Mouse (Mus musculus) erythroid progenitor cell, adult 5-6 weeks (primary cell): Measurements from ENCODE around the gene Carmil1. TPM values are rescaled to one million over a fixed set of nuclear protein-coding genes. Genes with fewer than 3 reads are reported as not detected.
A peak's percentile ranks its signal among the peaks of the same experiment; 100 is the strongest.

Experiments used
- ATAC-seq: replicated peaks from 2 replicates; pipeline ENCODE4 v1.8.0; 2016; ENCODE audit warnings: moderate number of reproducible peaks, mild to moderate bottlenecking, moderate TSS enrichment, inconsistent platforms; ENCODE audit not compliant: poor library complexity, low FRiP score, severe bottlenecking
- total RNA-seq, 2 experiments: library from RNA; stranded (forward) in 1 of 2; stranded (reverse) in 1 of 2; fragments of 150-400 nt in 1 of 2; fragments of 186-747, 209-891 nt in 1 of 2; gene quantifications; 2 replicates each; pipeline versions ENCODE4 v1.2.3 to v1.2.4; 2015 to 2017; ENCODE audit warnings: low replicate concordance in 2 of 2

The Carmil1 gene
- total RNA-seq, 2 experiments from 2014 or later, result 0.68 to 3.8 TPM

DNA sequence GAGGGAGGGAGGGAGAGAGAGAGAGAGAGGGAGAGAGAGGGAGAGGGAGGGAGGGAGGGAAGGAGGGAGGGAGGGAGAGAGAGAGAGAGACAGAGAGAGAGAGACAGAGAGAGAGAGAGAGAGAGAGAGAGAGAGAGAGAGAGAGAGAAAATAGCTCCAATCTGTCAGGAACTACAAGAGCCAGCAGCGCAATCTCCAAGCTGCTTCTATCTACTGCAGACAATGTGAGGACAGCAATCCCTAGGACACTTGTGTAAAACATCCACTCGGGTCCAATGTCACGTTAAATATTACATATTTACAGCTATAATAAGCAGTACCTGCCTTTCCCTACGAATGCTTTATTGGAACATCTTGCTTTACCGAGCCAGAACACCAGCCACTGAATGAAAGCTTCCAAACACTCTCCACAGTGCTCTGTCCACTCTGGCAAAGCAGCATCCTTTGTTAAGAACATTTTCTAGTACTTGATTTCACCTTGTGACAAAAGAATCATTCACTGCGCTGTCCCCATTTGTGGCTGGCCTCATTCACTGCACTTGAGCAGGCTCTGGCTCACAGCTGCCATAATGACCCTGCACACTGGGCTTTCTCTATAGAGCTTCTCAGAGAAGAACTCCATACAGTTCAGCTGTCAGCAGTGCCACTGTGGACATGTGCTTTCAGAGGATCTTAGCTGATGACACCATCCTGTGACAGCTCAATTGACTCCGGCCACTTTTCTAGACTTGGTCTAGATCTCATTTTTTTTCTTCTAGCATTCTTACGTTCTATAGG lies 57.0 kb downstream of the Carmil1 start:
- ATAC-seq, result no peak; the same call in 1 of the 2 replicates

GRCm38 (mm10) chr13:24220441-24220970 lies 60.1 kb downstream of the Carmil1 start:
- ATAC-seq, result no peak

GRCm38 (mm10) chr13:24211229-24211628 lies 69.4 kb downstream of the Carmil1 start:
- ATAC-seq, result no peak

DNA sequence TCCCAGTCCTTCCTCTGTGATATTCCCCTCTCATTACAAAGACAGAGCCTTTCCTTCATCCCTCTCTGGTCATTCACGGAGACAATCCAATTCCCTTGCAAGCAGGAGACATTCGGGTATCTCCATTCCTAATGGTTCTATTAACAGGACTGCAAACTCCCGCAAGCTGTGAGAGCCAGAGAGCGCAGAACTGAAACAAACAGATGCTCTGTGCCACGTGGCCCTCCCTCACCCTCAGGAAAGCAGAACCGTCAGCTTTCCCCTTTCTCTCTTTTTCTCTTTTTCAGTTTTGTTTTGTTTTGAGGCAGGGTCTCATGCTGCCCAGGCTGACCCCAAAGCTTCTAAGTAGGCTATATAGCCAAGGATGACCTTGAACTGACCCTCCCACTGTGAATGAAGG lies 74.5 kb downstream of the Carmil1 start:
- ATAC-seq, result no peak

- no peak for ATAC-seq
These were observed 78.3 kb downstream of the Carmil1 start for GRCm38 (mm10) chr13:24202314-24202713.

GRCm38 (mm10) chr13:24199861-24200543 lies 80.6 kb downstream of the Carmil1 start:
- ATAC-seq, result no peak

DNA sequence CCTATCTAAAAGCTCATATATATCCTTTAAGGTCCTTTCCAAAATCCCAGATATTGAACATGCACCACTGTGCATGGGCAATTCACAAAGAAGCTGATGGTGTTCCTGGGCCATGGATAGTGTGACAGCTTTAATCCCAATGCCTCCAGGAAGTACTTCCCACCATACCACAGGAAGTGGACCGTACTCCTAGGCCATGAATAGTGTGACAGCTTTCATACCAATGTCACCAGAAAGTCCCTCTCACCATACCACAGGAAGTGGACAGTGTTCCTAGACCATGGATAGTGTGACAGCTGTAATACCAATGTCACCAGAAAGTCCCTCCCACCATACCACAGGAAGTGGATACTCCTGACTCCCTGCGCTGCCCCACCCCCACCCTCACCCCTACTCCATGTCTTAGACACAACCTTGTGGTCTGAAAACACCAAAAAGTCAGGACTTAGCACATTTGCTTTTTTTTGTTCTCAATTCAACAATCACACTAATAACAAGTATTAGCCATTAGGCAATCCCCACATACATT lies 82.1 kb downstream of the Carmil1 start:
- ATAC-seq, result no peak

DNA sequence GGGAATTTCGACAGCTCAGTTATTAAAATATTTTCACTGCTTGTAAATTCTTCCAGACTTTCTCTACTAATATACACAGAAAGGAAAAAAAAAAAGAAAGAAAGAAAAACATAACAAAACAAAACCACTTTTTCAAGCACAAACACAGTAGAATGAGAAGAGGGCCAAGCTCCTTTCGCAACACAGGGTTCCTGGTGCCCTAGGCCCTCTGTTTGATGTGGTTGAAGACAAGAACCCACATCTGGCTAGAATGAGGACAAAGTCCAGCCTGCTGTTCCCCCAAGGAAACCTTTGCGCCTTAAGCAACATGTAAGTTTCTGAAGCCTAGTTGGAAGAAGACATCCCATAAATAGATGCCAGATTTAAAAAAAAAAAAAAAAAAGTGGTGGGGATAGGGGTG lies 85.2 kb downstream of the Carmil1 start:
- no peak for ATAC-seq

DNA sequence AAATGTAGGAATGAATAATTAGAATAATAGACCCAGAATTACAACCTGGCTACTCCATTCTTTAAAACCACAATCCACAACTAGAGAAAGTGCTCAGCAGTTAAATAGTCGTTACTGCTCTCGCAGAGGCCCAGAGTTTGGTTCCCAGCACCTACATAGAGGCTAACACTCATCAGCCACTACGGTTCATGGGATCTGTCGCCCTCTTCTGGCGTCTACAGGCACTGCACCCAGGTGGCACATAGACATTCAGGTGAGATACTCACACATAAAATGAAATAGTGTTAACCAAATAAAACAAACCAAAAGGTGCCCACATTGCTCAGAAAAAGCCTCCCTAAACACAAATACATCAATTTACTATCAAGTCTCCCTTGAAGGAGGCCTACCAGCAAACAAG lies 86.6 kb downstream of the Carmil1 start:
- ATAC-seq, result no peak

DNA sequence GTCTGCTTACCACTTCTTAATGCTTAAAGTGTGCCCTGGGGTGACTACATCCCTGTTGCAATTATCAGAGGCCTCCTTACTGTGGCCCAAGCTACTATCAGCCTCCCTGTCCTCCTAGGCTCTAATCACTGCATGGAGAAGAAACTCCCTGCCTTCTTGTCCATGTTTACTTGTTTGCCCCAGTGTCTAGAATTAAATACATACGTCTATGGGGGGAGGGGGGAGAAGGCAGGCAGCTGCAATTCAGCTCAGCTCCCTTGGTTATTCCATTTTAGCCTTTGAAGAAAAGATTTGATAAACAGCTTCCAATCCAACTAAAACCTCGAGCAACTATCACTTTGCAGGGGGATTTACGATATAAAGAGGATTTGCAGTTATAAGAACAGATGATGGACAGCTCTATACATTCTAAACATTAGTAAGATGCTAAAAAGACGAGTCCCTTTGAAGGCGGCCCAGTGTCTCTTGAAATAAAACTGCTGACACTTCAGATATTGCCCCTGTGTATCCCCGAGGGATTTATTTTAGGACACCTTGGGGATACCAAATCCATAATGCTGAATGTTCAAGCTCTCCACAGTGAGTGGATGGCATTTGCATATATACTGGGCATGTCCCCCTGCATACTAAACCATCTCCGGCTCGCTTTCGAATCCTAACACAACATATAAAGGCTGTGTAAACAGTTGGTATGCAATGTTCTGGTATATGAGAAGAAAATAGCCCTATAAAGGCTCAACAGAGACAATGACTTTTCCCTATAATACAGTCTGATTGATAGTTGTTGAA lies 89.5 kb downstream of the Carmil1 start:
- no peak for ATAC-seq

GRCm38 (mm10) chr13:24187026-24187425 lies 93.6 kb downstream of the Carmil1 start:
- no peak for ATAC-seq

- no peak for ATAC-seq
These were observed 95.0 kb downstream of the Carmil1 start for GRCm38 (mm10) chr13:24185641-24186040.

GRCm38 (mm10) chr13:24182878-24183277 lies 97.7 kb downstream of the Carmil1 start:
- ATAC-seq, result no peak

DNA sequence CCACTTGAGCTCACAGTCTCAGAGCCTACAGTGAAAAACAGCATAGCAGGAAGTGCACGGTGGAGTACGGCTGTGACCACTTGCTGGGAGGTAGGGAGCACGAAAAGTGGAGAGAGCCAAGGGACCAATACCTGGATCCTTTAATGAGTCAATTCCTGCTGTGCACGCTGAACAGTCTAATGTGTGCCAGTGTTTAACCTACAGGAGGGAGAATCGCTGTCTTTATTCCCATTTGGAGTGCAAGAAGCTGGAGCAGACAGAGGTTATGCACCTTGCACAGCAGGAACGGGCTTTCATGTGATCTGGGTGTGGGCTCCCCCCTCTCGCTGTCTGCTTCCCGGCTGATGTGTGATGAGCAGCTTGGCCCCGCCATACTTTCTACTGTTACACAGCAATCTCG lies 101.1 kb downstream of the Carmil1 start:
- ATAC-seq, result no peak

- ATAC-seq, result no peak
These were observed 103.0 kb downstream of the Carmil1 start for GRCm38 (mm10) chr13:24177600-24177999.

DNA sequence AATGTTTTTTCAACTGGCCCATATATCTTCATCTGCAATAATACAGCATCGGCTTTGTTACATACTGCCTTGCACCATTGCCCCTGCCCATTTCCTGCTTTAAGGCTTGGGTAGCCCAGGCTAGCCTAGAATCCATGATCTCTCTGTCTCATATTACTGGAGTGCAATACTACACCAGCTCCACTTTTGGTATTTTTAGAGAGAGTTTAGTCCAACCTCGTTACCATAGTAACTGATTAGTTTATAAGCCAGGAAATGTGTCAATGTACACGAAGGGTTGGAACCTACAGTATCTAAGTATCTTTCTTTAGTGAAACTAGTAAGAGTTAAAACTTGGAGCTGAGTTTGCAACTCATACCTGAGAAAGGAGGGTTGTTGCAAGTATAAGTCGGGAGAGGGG lies 103.8 kb downstream of the Carmil1 start:
- ATAC-seq, result no peak

DNA sequence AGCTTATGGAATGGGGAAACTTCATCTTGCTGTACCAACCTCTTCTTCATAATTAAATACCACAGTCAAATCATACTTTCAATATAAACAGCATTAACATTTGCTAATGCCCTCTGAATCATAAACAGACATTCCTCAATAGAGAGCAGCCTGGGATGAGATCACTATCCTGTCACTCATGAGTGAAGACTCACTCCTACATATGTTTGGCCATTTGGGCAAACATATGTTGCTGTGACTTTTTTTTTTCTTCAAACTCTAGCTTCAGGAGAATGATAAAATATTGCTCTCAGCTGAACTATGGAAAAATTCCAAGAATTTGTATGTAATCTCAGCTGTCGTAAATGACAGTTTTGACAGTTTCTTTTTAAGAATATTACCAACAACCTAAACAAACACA lies 110.9 kb downstream of the Carmil1 start:
- no peak for ATAC-seq

- ATAC-seq, result no peak
These were observed 117.2 kb downstream of the Carmil1 start for GRCm38 (mm10) chr13:24163368-24163767.

DNA sequence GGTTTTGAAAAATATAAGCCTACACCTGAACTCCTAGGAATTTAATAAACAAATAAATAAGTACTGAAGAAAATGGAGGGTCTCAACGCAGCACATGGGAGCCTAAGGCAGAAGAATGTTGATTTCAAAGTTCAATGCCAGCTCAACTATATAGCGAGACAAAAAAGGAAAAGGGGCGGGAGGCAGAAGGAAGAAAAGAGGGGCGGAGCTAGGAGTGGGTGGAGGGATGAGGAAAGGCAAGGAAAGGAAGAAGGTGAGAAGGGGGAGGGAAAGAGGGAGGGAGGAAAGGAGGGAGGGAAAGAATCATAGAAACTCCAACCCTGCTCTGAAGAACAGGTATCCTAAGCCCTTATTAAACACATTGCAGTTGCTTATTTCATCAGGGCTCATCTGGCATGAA lies 119.5 kb downstream of the Carmil1 start:
- ATAC-seq, result peak; percentile 62

GRCm38 (mm10) chr13:24159972-24160371 lies 120.6 kb downstream of the Carmil1 start:
- ATAC-seq, result peak; percentile 48
